Mouse (Mus musculus): ENCODE data around the gene Msh4. TPM values are rescaled to one million over a fixed set of nuclear protein-coding genes. Genes with fewer than 3 reads are reported as not detected.
"Not testable (repeated sequence)": the region's sequence is repeated elsewhere in the genome, so short reads cannot be mapped to it uniquely, and the experiment has no call there.

The Msh4 gene
- polyA plus RNA-seq, 1 experiment, result not detected

- H3K4me3 ChIP-seq (replicated peaks), result no peak overlapping the region
- peaks cover 17% of the 10 kb centered on the region for H3K4me1 ChIP-seq
- H3K9me3 ChIP-seq, result peaks cover 9% of the 10 kb centered on the region
- no peaks in the 10 kb centered on the region for H3K36me3 ChIP-seq (replicated peaks; ENCODE audit: low read length)
- H3K27me3 ChIP-seq (replicated peaks), result peaks cover 4% of the 10 kb centered on the region
- TF ChIP-seq FLI1 (IDR thresholded peaks at IDR 0.05; ENCODE audit: low read length) (no peak), GATA1 (IDR thresholded peaks at IDR 0.05; ENCODE audit: borderline replicate concordance, low read length) (no peak)
Observed at GRCm38 (mm10) chr3:153836316-153836715, 69.6 kb downstream of the Msh4 start.

- Histone ChIP-seq H3K4me1 (peaks cover 18% of the 10 kb centered on the region), H3K9me3 (peaks cover 9% of the 10 kb centered on the region), H3K36me3 (replicated peaks; ENCODE audit: low read length) (no peaks in the 10 kb centered on the region), H3K4me3 (replicated peaks) (no peak overlapping the region), H3K27me3 (replicated peaks) (peaks cover 4% of the 10 kb centered on the region)
- TF ChIP-seq FLI1 (IDR thresholded peaks at IDR 0.05; ENCODE audit: low read length), result no peak
- no peak for TF ChIP-seq GATA1 (IDR thresholded peaks at IDR 0.05; ENCODE audit: borderline replicate concordance, low read length)
Observed at GRCm38 (mm10) chr3:153835455-153836086, 70.4 kb downstream of the Msh4 start.

- H3K4me1 ChIP-seq, result peaks cover 18% of the 10 kb centered on the region
- H3K27me3 ChIP-seq (replicated peaks), result peaks cover 6% of the 10 kb centered on the region
- TF ChIP-seq GATA1 (IDR thresholded peaks at IDR 0.05; ENCODE audit: borderline replicate concordance, low read length) (no peak), FLI1 (IDR thresholded peaks at IDR 0.05; ENCODE audit: low read length) (no peak)
- H3K36me3 ChIP-seq (replicated peaks; ENCODE audit: low read length), result no peaks in the 10 kb centered on the region
- H3K9me3 ChIP-seq, result peaks cover 9% of the 10 kb centered on the region
- no peak overlapping the region for H3K4me3 ChIP-seq (replicated peaks)
Observed at GRCm38 (mm10) chr3:153834071-153834470, 71.9 kb downstream of the Msh4 start.

DNA sequence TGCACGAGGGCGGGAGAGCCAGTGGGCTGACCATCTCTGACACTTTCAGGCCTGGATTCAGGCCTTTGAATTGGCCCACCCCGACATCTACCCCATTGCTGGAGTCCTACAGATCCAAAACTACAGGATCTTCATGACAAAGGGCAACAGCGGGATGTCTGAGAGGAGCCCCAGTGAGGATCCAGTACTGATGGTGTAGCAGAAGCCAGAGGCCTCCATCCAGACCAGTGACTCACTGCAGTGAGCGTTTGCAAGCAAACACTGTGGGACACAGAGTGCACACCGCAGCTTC, 73.3 kb downstream of the Msh4 start:
- H3K9me3 ChIP-seq, result no peaks in the 10 kb centered on the region
- peaks cover 8% of the 10 kb centered on the region for H3K27me3 ChIP-seq (replicated peaks)
- peaks cover 13% of the 10 kb centered on the region for H3K4me1 ChIP-seq
- TF ChIP-seq FLI1 (IDR thresholded peaks at IDR 0.05; ENCODE audit: low read length) (no peak), GATA1 (IDR thresholded peaks at IDR 0.05; ENCODE audit: borderline replicate concordance, low read length) (no peak)
- no peaks in the 10 kb centered on the region for H3K36me3 ChIP-seq (replicated peaks; ENCODE audit: low read length)
- H3K4me3 ChIP-seq (replicated peaks), result no peak overlapping the region

DNA sequence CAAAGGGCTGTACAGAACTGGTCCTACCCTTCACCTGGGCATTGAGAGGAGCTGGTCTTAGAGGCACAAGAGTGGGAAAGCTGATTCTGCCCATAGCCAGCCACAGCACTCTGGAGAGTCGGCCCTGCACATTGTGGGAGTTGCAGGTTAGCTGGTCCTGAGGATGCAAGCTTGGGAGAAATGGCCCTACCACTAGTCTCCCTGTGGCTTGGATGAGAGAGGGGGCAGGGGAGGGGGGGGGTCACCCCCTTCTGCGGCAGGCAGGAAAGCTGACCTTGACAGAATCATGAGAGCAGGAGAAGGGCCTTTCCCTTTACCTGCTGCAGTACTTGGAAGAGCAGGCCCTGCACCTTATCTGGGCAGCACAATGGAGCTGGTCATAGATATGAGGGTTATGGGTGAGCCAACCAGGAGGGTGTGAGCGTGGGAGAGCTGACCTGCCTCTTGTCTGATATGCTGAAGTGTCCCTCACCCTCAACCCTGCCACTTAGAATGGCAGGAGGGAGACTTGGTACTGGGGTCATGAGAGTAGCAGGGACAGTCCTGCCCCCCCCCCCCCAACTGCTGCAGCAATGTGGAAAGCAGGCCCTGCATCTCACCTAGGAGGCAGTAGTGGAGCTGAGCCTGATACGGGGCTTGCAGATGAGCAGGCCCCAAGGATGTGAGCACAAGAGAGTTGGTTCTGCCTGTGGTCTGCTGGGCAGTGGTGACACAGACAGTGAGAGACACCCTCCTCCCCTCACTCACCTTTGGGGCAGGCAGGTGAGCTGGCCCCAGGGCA, 73.9 kb downstream of the Msh4 start:
- H3K9me3 ChIP-seq, result no peaks in the 10 kb centered on the region
- TF ChIP-seq GATA1 (IDR thresholded peaks at IDR 0.05; ENCODE audit: borderline replicate concordance, low read length) (no peak), FLI1 (IDR thresholded peaks at IDR 0.05; ENCODE audit: low read length) (no peak)
- H3K36me3 ChIP-seq (replicated peaks; ENCODE audit: low read length), result no peaks in the 10 kb centered on the region
- peaks cover 11% of the 10 kb centered on the region for H3K4me1 ChIP-seq
- no peak overlapping the region for H3K4me3 ChIP-seq (replicated peaks)
- H3K27me3 ChIP-seq (replicated peaks), result peaks cover 8% of the 10 kb centered on the region

DNA sequence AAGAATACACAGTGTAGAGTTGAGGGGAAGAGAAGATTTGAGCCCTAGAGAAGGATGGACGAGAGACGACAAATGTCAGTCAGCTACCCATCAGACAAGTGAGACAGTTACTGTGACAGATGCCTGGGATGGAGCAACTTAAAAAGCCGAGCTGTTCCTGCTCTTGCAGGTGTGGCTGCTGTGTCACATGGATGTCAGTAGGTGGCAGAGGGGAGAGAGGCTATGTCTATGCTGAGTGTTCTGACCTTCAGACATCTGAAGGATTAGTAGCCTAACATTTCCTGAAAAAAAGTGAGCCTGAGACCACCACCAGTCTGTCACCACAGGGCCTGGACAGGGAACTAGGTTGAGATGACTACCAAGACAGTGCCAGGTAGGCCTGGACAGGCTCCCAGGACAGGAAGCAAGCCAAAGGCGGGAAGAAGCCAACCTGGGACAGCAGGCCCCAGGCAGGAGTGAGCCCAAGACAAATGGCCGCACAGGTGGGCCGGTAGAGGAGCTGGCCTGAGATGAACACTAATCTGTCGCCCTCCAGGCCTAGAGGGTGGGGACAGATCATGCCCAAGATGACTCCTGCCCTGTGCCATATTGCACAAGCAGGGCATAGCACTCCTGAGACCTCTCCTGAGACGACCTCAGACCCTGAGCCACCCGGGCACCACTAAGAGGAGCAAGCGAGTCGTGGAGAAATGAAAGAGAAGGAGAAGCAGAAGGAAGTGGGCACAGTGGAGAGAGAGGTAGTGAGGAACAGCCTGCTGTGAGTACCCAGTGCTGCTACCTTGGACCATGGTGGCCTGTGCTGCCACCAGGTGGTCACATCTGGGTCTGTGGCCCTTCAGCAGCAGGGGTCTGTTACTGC, 74.7 kb downstream of the Msh4 start:
- Histone ChIP-seq H3K4me3 (replicated peaks) (no peak overlapping the region), H3K36me3 (replicated peaks; ENCODE audit: low read length) (no peaks in the 10 kb centered on the region), H3K9me3 (no peaks in the 10 kb centered on the region), H3K4me1 (peaks cover 11% of the 10 kb centered on the region), H3K27me3 (replicated peaks) (peaks cover 8% of the 10 kb centered on the region)
- TF ChIP-seq FLI1 (IDR thresholded peaks at IDR 0.05; ENCODE audit: low read length), result no peak
- TF ChIP-seq GATA1 (IDR thresholded peaks at IDR 0.05; ENCODE audit: borderline replicate concordance, low read length), result no peak

- H3K4me3 ChIP-seq (replicated peaks); H3K36me3 ChIP-seq (replicated peaks; ENCODE audit: low read length); H3K9me3 ChIP-seq; H3K4me1 ChIP-seq: not testable (repeated sequence)
- H3K27me3 ChIP-seq (replicated peaks), result peaks cover 10% of the 10 kb centered on the region
Observed at GRCm38 (mm10) chr3:153829788-153830187, 76.2 kb downstream of the Msh4 start.

- Histone ChIP-seq H3K27me3 (replicated peaks) (peaks cover 12% of the 10 kb centered on the region), H3K9me3 (0 out of 2 replicates have a peak, but pooled peaks cover 1% of the 10 kb centered on the region), H3K4me1 (peaks cover 4% of the 10 kb centered on the region; the same call in 1 of the 2 replicates), H3K4me3 (replicated peaks) (no peak overlapping the region), H3K36me3 (replicated peaks; ENCODE audit: low read length) (no peaks in the 10 kb centered on the region)
- TF ChIP-seq FLI1 (IDR thresholded peaks at IDR 0.05; ENCODE audit: low read length) (no peak), GATA1 (IDR thresholded peaks at IDR 0.05; ENCODE audit: borderline replicate concordance, low read length) (no peak)
Observed at GRCm38 (mm10) chr3:153826616-153827015, 79.3 kb downstream of the Msh4 start.

GRCm38 (mm10) chr3:153825197-153825596, 80.7 kb downstream of the Msh4 start:
- peaks cover 16% of the 10 kb centered on the region for H3K27me3 ChIP-seq (replicated peaks)
- H3K4me3 ChIP-seq (replicated peaks), result no peak overlapping the region
- 0 out of 2 replicates have a peak, but pooled peaks cover 4% of the 10 kb centered on the region for H3K9me3 ChIP-seq
- H3K4me1 ChIP-seq, result no peaks in the 10 kb centered on the region
- no peaks in the 10 kb centered on the region for H3K36me3 ChIP-seq (replicated peaks; ENCODE audit: low read length)
- TF ChIP-seq FLI1 (IDR thresholded peaks at IDR 0.05; ENCODE audit: low read length), result no peak
- no peak for TF ChIP-seq GATA1 (IDR thresholded peaks at IDR 0.05; ENCODE audit: borderline replicate concordance, low read length)
